Mouse (Mus musculus): ENCODE data around the gene Ndufa7. TPM values are rescaled to one million over a fixed set of nuclear protein-coding genes. Genes with fewer than 3 reads are reported as not detected.

Gene Ndufa7
- polyA plus RNA-seq, 1 experiment from 2014 or later = 501 TPM

- TF ChIP-seq CTCF (IDR thresholded peaks at IDR 0.05) = no peak
- no peak for TF ChIP-seq EP300 (IDR thresholded peaks at IDR 0.05)
- Histone ChIP-seq H3K9me3 (ENCODE audit: low read length) (no peaks in the 10 kb centered on the region), H3K27ac (ENCODE audit: low read length) (peak overlapping the region; percentile 89), H3K4me3 (ENCODE audit: low read depth, low read length) (peak overlapping the region; percentile 45), H3K9ac (replicated peaks; ENCODE audit: low read depth) (peak overlapping the region; percentile 42; the same call in 1 of the 2 replicates), H3K36me3 (ENCODE audit: insufficient read depth, low read length) (no peaks in the 10 kb centered on the region), H3K4me2 (replicated peaks; ENCODE audit: low read depth, low read length) (peak overlapping the region; percentile 72), H3K27me3 (replicated peaks; ENCODE audit: insufficient read depth, low read length) (no peaks in the 10 kb centered on the region), H3K4me1 (ENCODE audit: insufficient read depth, low read depth, low read length) (peaks cover 25% of the 10 kb centered on the region)
- 59% methylated on average over 5 of the region's 5 CpGs for WGBS
- ATAC-seq = no peak
- peak; percentile 42 for DNase-seq (ENCODE audit: low spot score)
Measured at GRCm38 (mm10) chr17:33780431-33780830, 43.9 kb upstream of the Ndufa7 start.

- Histone ChIP-seq H3K36me3 (ENCODE audit: insufficient read depth, low read length) (no peaks in the 10 kb centered on the region), H3K27ac (ENCODE audit: low read length) (peak within 1 kb of the TSS; percentile 89), H3K4me1 (ENCODE audit: insufficient read depth, low read depth, low read length) (peaks cover 25% of the 10 kb centered on the region), H3K4me3 (ENCODE audit: low read depth, low read length) (peak within 1 kb of the TSS; percentile 45), H3K9me3 (ENCODE audit: low read length) (no peaks in the 10 kb centered on the region), H3K9ac (replicated peaks; ENCODE audit: low read depth) (peak within 1 kb of the TSS; percentile 42), H3K4me2 (replicated peaks; ENCODE audit: low read depth, low read length) (peak within 1 kb of the TSS; percentile 72), H3K27me3 (replicated peaks; ENCODE audit: insufficient read depth, low read length) (no peaks in the 10 kb centered on the region)
- peak; percentile 22; the same call in 1 of the 2 replicates for TF ChIP-seq EP300 (IDR thresholded peaks at IDR 0.05)
- TF ChIP-seq CTCF (IDR thresholded peaks at IDR 0.05) = peak; percentile 24
- peak; percentile 77 for DNase-seq (ENCODE audit: low spot score)
- ATAC-seq = peak; percentile 53
- WGBS = 4% methylated on average over 49 of the region's 50 CpGs
Measured at GRCm38 (mm10) chr17:33781124-33781977, 43.0 kb upstream of the Ndufa7 start, which contains the start of gene Angptl4. Gene Angptl4 (minus strand): TSS chr17:33781830.

- TF ChIP-seq CTCF (IDR thresholded peaks at IDR 0.05) (peak; percentile 43), EP300 (IDR thresholded peaks at IDR 0.05) (no peak; the same call in 1 of the 2 replicates)
- no peaks in the 10 kb centered on the region for H3K36me3 ChIP-seq (ENCODE audit: insufficient read depth, low read length)
- WGBS = 30% methylated on average over 4 of the region's 4 CpGs
- H3K4me3 ChIP-seq (ENCODE audit: low read depth, low read length) = peak overlapping the region; percentile 45
- no peaks in the 10 kb centered on the region for H3K9me3 ChIP-seq (ENCODE audit: low read length)
- H3K4me1 ChIP-seq (ENCODE audit: insufficient read depth, low read depth, low read length) = peaks cover 25% of the 10 kb centered on the region
- DNase-seq (ENCODE audit: low spot score) (peak; percentile 6), ATAC-seq (no peak)
- 0 out of 2 replicates have a peak overlapping the region, but pooled peaks have one; percentile 42 for H3K9ac ChIP-seq (replicated peaks; ENCODE audit: low read depth)
- H3K4me2 ChIP-seq (replicated peaks; ENCODE audit: low read depth, low read length) = peak overlapping the region; percentile 72
- peak overlapping the region; percentile 89 for H3K27ac ChIP-seq (ENCODE audit: low read length)
- H3K27me3 ChIP-seq (replicated peaks; ENCODE audit: insufficient read depth, low read length) = no peaks in the 10 kb centered on the region
Measured at GRCm38 (mm10) chr17:33782067-33782466, 42.3 kb upstream of the Ndufa7 start.

GRCm38 (mm10) chr17:33783408-33783807 lies 41.0 kb upstream of the Ndufa7 start:
- DNase-seq (ENCODE audit: low spot score) (peak; percentile 89), ATAC-seq (peak; percentile 18; the same call in 1 of the 2 replicates)
- H3K9ac ChIP-seq (replicated peaks; ENCODE audit: low read depth) = no peak overlapping the region
- no peak overlapping the region for H3K4me2 ChIP-seq (replicated peaks; ENCODE audit: low read depth, low read length)
- no peak overlapping the region for H3K4me3 ChIP-seq (ENCODE audit: low read depth, low read length)
- no peaks in the 10 kb centered on the region for H3K27me3 ChIP-seq (replicated peaks; ENCODE audit: insufficient read depth, low read length)
- no peaks in the 10 kb centered on the region for H3K9me3 ChIP-seq (ENCODE audit: low read length)
- TF ChIP-seq EP300 (IDR thresholded peaks at IDR 0.05) (peak; percentile 63), CTCF (IDR thresholded peaks at IDR 0.05) (no peak)
- H3K4me1 ChIP-seq (ENCODE audit: insufficient read depth, low read depth, low read length) = peaks cover 25% of the 10 kb centered on the region
- H3K36me3 ChIP-seq (ENCODE audit: insufficient read depth, low read length) = no peaks in the 10 kb centered on the region
- peak overlapping the region; percentile 47 for H3K27ac ChIP-seq (ENCODE audit: low read length)

- Histone ChIP-seq H3K36me3 (ENCODE audit: insufficient read depth, low read length) (no peaks in the 10 kb centered on the region), H3K27ac (ENCODE audit: low read length) (no peak overlapping the region), H3K4me2 (replicated peaks; ENCODE audit: low read depth, low read length) (no peak overlapping the region), H3K27me3 (replicated peaks; ENCODE audit: insufficient read depth, low read length) (no peaks in the 10 kb centered on the region), H3K4me1 (ENCODE audit: insufficient read depth, low read depth, low read length) (peaks cover 20% of the 10 kb centered on the region), H3K4me3 (ENCODE audit: low read depth, low read length) (no peak overlapping the region), H3K9ac (replicated peaks; ENCODE audit: low read depth) (no peak overlapping the region), H3K9me3 (ENCODE audit: low read length) (no peaks in the 10 kb centered on the region)
- whole genome bisulfite sequencing = 65% methylated on average over 2 of the region's 2 CpGs
- no peak for ATAC-seq
- no peak for DNase-seq (ENCODE audit: low spot score)
- no peak for TF ChIP-seq CTCF (IDR thresholded peaks at IDR 0.05)
- no peak for TF ChIP-seq EP300 (IDR thresholded peaks at IDR 0.05)
Measured at GRCm38 (mm10) chr17:33784939-33785338, 39.4 kb upstream of the Ndufa7 start.

GRCm38 (mm10) chr17:33786375-33786774 lies 38.0 kb upstream of the Ndufa7 start:
- DNase-seq (ENCODE audit: low spot score) = no peak
- 81% methylated on average over 18 of the region's 18 CpGs for WGBS
- peaks cover 12% of the 10 kb centered on the region for H3K4me1 ChIP-seq (ENCODE audit: insufficient read depth, low read depth, low read length)
- H3K9me3 ChIP-seq (ENCODE audit: low read length) = no peaks in the 10 kb centered on the region
- H3K4me2 ChIP-seq (replicated peaks; ENCODE audit: low read depth, low read length) = no peak overlapping the region
- no peak overlapping the region for H3K9ac ChIP-seq (replicated peaks; ENCODE audit: low read depth)
- H3K27me3 ChIP-seq (replicated peaks; ENCODE audit: insufficient read depth, low read length) = no peaks in the 10 kb centered on the region
- no peak overlapping the region for H3K4me3 ChIP-seq (ENCODE audit: low read depth, low read length)
- H3K27ac ChIP-seq (ENCODE audit: low read length) = no peak overlapping the region
- no peak for TF ChIP-seq CTCF (IDR thresholded peaks at IDR 0.05)
- TF ChIP-seq EP300 (IDR thresholded peaks at IDR 0.05) = no peak
- no peak for ATAC-seq
- no peaks in the 10 kb centered on the region for H3K36me3 ChIP-seq (ENCODE audit: insufficient read depth, low read length)

Data from lung, postnatal 0 days (tissue).